Mouse (Mus musculus): ENCODE measurements around the gene Fancl. TPM values are rescaled to one million over a fixed set of nuclear protein-coding genes. Genes with fewer than 3 reads are reported as not detected.

Gene Fancl
- polyA plus RNA-seq, 1 experiment from 2014 or later = 33.3 TPM

GRCm38 (mm10) chr11:26437818-26438217 lies 51.9 kb downstream of the Fancl start:
- Histone ChIP-seq H3K4me1 (no peaks in the 10 kb centered on the region), H3K9me3 (no peaks in the 10 kb centered on the region), H3K27ac (no peak overlapping the region), H3K36me3 (no peaks in the 10 kb centered on the region), H3K4me2 (no peak overlapping the region), H3K27me3 (no peaks in the 10 kb centered on the region), H3K4me3 (no peak overlapping the region), H3K9ac (no peak overlapping the region)
- no peak for ATAC-seq (ENCODE audit: borderline replicate concordance, extremely low read depth, low FRiP score, low TSS enrichment)
- WGBS = 83% methylated on average over 13 of the region's 13 CpGs

DNA sequence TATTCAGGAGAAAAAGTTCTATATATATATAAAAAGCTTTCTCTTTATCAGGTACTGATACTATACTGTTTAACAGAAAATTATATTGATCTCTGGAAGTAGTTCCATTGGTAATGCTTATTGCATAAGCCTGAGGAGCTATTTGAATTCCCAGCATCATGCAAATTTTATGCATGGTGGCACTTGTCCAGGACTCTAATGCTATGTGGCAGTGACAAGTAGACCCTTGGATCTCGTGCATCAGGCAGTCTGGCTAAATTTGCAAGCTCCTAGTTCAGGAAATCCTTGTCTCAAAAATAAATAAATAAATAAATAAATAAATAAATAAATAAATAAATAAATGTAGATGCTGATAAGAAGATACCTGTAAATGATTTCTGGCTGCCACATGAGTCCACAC lies 55.2 kb downstream of the Fancl start:
- no peaks in the 10 kb centered on the region for H3K27me3 ChIP-seq
- H3K9me3 ChIP-seq = no peaks in the 10 kb centered on the region
- H3K9ac ChIP-seq = no peak overlapping the region
- no peaks in the 10 kb centered on the region for H3K36me3 ChIP-seq
- 59% methylated on average over 1 of the region's 1 CpGs for WGBS
- no peak overlapping the region for H3K4me2 ChIP-seq
- ATAC-seq (ENCODE audit: borderline replicate concordance, extremely low read depth, low FRiP score, low TSS enrichment) = no peak
- no peak overlapping the region for H3K27ac ChIP-seq
- no peak overlapping the region for H3K4me3 ChIP-seq
- H3K4me1 ChIP-seq = no peaks in the 10 kb centered on the region

DNA sequence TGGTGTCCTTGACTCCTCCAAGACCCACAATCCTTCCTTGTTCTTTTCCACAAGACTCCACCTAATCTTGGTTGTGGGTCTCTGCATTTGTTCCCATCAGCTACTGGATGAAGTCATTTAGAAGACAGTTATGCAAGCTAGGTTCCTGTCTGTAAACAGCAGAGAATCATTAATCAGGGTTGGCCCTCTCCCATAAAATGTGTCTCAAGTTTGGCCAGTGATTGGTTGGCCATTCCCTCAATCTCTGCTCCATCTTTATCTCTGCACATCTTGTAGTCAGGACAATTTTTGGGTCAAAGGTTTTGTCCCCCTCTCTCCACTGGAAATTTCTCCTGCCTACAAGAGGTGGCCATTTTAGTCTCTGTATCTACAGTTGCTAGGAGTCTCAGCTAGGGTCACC lies 58.4 kb downstream of the Fancl start:
- Histone ChIP-seq H3K9ac (no peak overlapping the region), H3K4me2 (no peak overlapping the region), H3K4me1 (no peaks in the 10 kb centered on the region), H3K9me3 (no peaks in the 10 kb centered on the region), H3K36me3 (no peaks in the 10 kb centered on the region), H3K27me3 (no peaks in the 10 kb centered on the region), H3K27ac (no peak overlapping the region), H3K4me3 (no peak overlapping the region)
- no peak for ATAC-seq (ENCODE audit: borderline replicate concordance, extremely low read depth, low FRiP score, low TSS enrichment)

GRCm38 (mm10) chr11:26449789-26450188 lies 63.9 kb downstream of the Fancl start:
- ATAC-seq (ENCODE audit: borderline replicate concordance, extremely low read depth, low FRiP score, low TSS enrichment) = no peak
- H3K4me1 ChIP-seq = no peaks in the 10 kb centered on the region
- H3K9me3 ChIP-seq = no peaks in the 10 kb centered on the region
- H3K4me3 ChIP-seq = no peak overlapping the region
- H3K36me3 ChIP-seq = no peaks in the 10 kb centered on the region
- H3K27me3 ChIP-seq = no peaks in the 10 kb centered on the region
- WGBS = 78% methylated on average over 3 of the region's 3 CpGs
- H3K4me2 ChIP-seq = no peak overlapping the region
- H3K27ac ChIP-seq = no peak overlapping the region
- no peak overlapping the region for H3K9ac ChIP-seq

DNA sequence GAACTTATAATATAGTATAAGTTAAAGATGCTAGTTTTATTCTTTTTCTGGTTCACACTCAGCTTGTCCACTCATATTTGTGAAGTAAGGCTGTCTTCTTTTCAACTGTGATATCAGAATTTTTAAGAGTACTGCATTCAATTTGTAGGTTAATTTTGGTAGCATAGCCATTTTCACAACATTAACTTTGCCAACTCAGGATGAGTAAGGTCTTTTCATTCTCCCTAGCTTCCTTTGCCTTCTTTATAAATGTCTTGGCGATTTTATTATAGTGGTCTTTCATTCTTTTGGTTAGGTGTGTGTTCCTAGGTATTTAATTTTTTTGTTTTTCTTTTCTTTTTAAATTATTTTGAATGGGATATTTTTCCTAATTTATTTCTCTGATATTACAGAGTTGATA lies 64.7 kb downstream of the Fancl start:
- H3K27me3 ChIP-seq = no peaks in the 10 kb centered on the region
- H3K4me3 ChIP-seq = no peak overlapping the region
- H3K9me3 ChIP-seq = no peaks in the 10 kb centered on the region
- no peak overlapping the region for H3K9ac ChIP-seq
- no peaks in the 10 kb centered on the region for H3K36me3 ChIP-seq
- H3K4me1 ChIP-seq = no peaks in the 10 kb centered on the region
- H3K27ac ChIP-seq = no peak overlapping the region
- ATAC-seq (ENCODE audit: borderline replicate concordance, extremely low read depth, low FRiP score, low TSS enrichment) = no peak
- no peak overlapping the region for H3K4me2 ChIP-seq
- 86% methylated on average over 1 of the region's 1 CpGs for WGBS

DNA sequence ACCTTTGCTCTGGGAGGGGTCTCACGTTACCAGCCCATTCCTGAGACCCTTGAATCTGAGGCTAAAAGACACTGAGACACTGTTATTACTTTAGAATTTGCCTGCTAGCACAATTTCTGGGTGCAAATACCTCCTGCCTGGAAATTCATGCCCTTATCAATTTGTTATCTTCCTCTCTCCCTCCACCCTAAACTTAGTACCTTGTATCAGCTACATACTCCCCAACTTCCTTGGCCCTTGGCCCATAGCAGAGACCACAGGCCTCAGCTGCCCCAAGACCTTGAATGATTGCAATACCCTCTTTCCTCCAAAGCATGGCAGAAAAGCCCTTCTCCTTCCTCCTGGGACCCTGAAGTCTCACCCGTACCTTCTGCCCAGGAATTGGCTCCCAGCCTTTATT lies 65.3 kb downstream of the Fancl start:
- H3K4me2 ChIP-seq = no peak overlapping the region
- no peaks in the 10 kb centered on the region for H3K36me3 ChIP-seq
- H3K9me3 ChIP-seq = no peaks in the 10 kb centered on the region
- WGBS = 93% methylated on average over 2 of the region's 2 CpGs
- ATAC-seq (ENCODE audit: borderline replicate concordance, extremely low read depth, low FRiP score, low TSS enrichment) = no peak
- no peak overlapping the region for H3K4me3 ChIP-seq
- no peaks in the 10 kb centered on the region for H3K4me1 ChIP-seq
- H3K27me3 ChIP-seq = no peaks in the 10 kb centered on the region
- no peak overlapping the region for H3K27ac ChIP-seq
- H3K9ac ChIP-seq = no peak overlapping the region

DNA sequence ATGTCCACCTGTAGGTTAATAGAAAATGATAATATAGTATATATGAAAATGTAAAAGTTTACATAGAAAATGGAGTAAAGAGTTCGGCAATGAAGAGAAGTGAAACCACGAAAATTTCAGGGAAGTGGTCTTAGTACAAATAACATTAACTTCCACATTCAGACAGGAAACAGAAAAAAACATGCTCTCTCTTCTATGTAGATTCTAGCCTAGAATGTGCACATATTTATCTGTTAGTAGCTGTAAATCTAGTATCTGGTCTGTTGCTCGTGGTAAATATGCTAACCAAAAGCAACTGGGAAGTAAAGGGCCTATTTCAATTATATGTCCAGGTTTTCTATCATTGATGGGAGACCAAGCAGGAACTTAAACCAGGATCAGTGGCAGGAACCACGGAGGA lies 66.8 kb downstream of the Fancl start:
- no peak overlapping the region for H3K4me3 ChIP-seq
- ATAC-seq (ENCODE audit: borderline replicate concordance, extremely low read depth, low FRiP score, low TSS enrichment) = no peak
- H3K4me2 ChIP-seq = no peak overlapping the region
- H3K27me3 ChIP-seq = no peaks in the 10 kb centered on the region
- H3K27ac ChIP-seq = no peak overlapping the region
- H3K9ac ChIP-seq = no peak overlapping the region
- H3K4me1 ChIP-seq = no peaks in the 10 kb centered on the region
- 84% methylated on average over 4 of the region's 4 CpGs for WGBS
- no peaks in the 10 kb centered on the region for H3K36me3 ChIP-seq
- no peaks in the 10 kb centered on the region for H3K9me3 ChIP-seq

DNA sequence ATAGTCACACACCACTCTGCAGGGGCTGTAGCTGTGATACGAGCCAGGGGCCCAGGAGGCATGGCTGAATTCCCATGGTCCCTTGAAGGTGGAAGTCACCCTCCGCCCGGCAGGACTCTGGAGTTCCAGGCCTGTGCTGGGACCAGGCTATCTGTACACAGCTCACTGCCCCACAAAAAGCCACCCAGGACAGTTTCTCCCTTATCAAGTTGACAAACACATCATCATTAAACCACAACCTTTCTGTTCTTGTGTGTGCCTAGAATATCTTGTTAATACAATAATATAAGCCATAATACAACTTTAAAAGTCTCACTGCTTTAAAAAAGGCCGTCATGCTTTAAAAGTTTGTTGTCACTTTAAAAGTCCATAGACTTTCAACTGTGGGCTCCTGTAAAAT lies 68.1 kb downstream of the Fancl start:
- no peak overlapping the region for H3K4me2 ChIP-seq
- H3K9me3 ChIP-seq = no peaks in the 10 kb centered on the region
- no peak for ATAC-seq (ENCODE audit: borderline replicate concordance, extremely low read depth, low FRiP score, low TSS enrichment)
- WGBS = 85% methylated on average over 4 of the region's 4 CpGs
- H3K9ac ChIP-seq = no peak overlapping the region
- H3K36me3 ChIP-seq = no peaks in the 10 kb centered on the region
- H3K27ac ChIP-seq = no peak overlapping the region
- no peak overlapping the region for H3K4me3 ChIP-seq
- H3K4me1 ChIP-seq = no peaks in the 10 kb centered on the region
- H3K27me3 ChIP-seq = no peaks in the 10 kb centered on the region

DNA sequence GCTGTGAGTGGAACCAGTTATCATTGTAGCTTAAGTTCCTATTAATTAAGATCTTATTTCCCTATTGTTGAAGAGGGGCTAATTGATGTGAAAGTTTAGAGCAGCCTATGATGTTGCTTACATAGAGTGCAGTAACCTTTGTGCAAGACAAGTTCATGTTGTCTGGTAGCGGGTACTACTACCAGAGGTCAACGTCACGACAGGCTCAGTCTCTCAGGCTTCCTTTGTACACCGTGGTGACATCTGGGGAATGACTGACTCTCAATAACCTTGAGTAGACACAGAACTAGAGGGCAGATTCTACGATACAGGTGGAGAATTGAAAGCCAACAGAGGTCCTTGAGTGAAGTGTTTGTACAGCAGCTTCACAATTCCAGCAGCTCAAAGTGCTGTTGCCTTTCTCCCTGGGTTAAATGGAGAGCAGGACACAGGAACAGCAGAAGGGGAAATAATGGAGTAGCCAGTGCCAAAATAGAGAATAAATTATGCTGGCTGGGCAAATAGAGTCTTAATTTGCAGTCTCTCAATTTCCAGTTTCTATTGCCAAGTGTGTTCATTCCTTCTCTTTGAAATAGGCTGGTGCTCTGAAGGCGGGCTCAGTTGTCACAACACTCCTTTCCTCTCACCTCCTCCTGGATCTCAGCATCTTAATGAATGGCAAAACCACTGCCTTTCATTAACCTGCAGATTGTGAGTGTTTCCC lies 91.3 kb downstream of the Fancl start:
- Histone ChIP-seq H3K27ac (no peak overlapping the region), H3K4me3 (no peak overlapping the region), H3K27me3 (no peaks in the 10 kb centered on the region), H3K9ac (no peak overlapping the region), H3K36me3 (peaks cover under 1% of the 10 kb centered on the region), H3K9me3 (no peaks in the 10 kb centered on the region), H3K4me2 (no peak overlapping the region), H3K4me1 (no peaks in the 10 kb centered on the region)
- ATAC-seq (ENCODE audit: borderline replicate concordance, extremely low read depth, low FRiP score, low TSS enrichment) = no peak
- WGBS = 62% methylated on average over 6 of the region's 6 CpGs

GRCm38 (mm10) chr11:26481691-26482242 lies 95.8 kb downstream of the Fancl start:
- Histone ChIP-seq H3K27ac (no peak overlapping the region), H3K9ac (no peak overlapping the region), H3K36me3 (peaks cover 1% of the 10 kb centered on the region; the same call in 1 of the 2 replicates), H3K9me3 (no peaks in the 10 kb centered on the region), H3K4me1 (no peaks in the 10 kb centered on the region), H3K4me3 (no peak overlapping the region), H3K27me3 (no peaks in the 10 kb centered on the region), H3K4me2 (no peak overlapping the region)
- ATAC-seq (ENCODE audit: borderline replicate concordance, extremely low read depth, low FRiP score, low TSS enrichment) = no peak
- 89% methylated on average over 3 of the region's 3 CpGs for WGBS

DNA sequence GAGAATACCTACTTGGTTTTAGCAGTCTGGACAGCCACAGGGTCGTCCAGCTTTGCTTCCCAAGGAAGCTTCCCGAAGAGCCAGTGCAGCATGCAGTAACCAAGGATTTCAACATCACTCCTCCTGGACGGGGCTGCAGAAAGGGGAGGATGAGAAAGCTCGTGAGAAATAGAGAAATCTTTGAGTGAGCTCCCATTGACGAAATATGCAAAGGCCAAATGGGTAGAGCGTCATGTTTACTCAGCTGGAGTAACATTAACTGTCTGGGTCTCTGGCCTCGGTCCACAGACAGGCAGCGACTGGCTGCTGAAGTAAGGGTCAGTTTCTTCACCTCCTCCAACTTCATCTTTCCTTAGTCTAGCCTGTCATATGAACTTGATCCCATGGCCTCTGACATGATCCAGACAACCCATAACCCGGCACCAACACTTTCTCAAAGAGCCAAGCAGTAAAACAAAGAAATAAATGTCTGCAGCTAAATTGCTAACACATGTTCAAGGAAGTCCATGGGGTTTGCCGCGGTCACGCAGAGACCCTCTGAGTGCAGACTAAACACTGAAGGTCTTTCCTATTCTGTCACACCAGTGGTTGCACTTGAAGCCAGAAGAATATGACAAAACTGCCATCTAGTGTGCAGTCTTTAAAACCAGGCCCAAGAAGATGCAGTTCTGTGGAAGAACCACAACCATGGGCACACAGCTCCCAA lies 104.0 kb downstream of the Fancl start:
- ATAC-seq (ENCODE audit: borderline replicate concordance, extremely low read depth, low FRiP score, low TSS enrichment) = peak; percentile 94
- H3K9me3 ChIP-seq = no peaks in the 10 kb centered on the region
- H3K4me2 ChIP-seq = no peak overlapping the region
- WGBS = 24% methylated on average over 12 of the region's 12 CpGs
- H3K4me1 ChIP-seq = 0 out of 2 replicates have a peak, but pooled peaks cover 5% of the 10 kb centered on the region
- peaks cover 3% of the 10 kb centered on the region; the same call in 1 of the 2 replicates for H3K36me3 ChIP-seq
- no peak overlapping the region for H3K9ac ChIP-seq
- H3K27me3 ChIP-seq = no peaks in the 10 kb centered on the region
- H3K27ac ChIP-seq = peak overlapping the region; percentile 30
- H3K4me3 ChIP-seq = no peak overlapping the region

DNA sequence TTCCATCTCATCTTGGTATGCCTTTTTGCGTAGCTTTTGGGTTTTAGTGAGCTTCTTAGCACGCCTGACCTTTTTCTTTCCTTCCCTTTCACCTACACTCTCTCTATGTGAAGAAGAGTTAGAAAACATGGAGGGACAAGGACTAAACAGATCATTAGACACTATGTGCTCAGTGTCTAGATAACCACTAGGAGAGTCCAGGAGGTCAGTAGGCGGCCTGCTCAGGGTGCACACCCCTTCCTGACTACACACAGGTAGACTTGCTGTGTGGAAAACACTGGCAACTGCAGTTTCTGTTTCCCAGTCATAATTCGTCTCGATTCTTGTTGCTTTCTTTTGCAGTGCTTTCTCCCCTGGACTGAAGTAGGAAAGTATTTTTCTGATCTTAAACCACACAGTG lies 110.0 kb downstream of the Fancl start:
- no peak for ATAC-seq (ENCODE audit: borderline replicate concordance, extremely low read depth, low FRiP score, low TSS enrichment)
- no peaks in the 10 kb centered on the region for H3K27me3 ChIP-seq
- no peak overlapping the region for H3K9ac ChIP-seq
- no peaks in the 10 kb centered on the region for H3K4me1 ChIP-seq
- H3K27ac ChIP-seq = no peak overlapping the region
- no peak overlapping the region for H3K4me2 ChIP-seq
- no peaks in the 10 kb centered on the region for H3K9me3 ChIP-seq
- 87% methylated on average over 5 of the region's 5 CpGs for WGBS
- H3K4me3 ChIP-seq = no peak overlapping the region
- H3K36me3 ChIP-seq = no peaks in the 10 kb centered on the region

All from lung, embryonic 15.5 days (tissue).